Mouse (Mus musculus) brown adipose tissue, adult 24 weeks (tissue): ENCODE data around the gene Trmt10a. TPM values are rescaled to one million over a fixed set of nuclear protein-coding genes. Genes with fewer than 3 reads are reported as not detected.
A peak's percentile ranks its signal among the peaks of the same experiment; 100 is the strongest.

Experiments
- H3K27ac ChIP-seq: fragments of 200-500 bp; replicated peaks from 2 replicates; pipeline ENCODE4 v1.5.1; 2012; ENCODE audit warnings: low read depth, mild to moderate bottlenecking, low read length
- H3K4me1 ChIP-seq: fragments of 200-500 bp; 2 replicates; pipeline ENCODE4 v1.6.1; 2012; ENCODE audit warnings: low read length, mixed read lengths; ENCODE audit not compliant: control insufficient read depth, insufficient read depth, insufficient read length
- H3K4me3 ChIP-seq: fragments of 200-500 bp; 2 replicates; pipeline ENCODE4 v1.5.1; 2012; ENCODE audit warnings: low read depth, mild to moderate bottlenecking, low read length, moderate library complexity; ENCODE audit not compliant: insufficient read depth
- polyA plus RNA-seq: library from polyadenylated mRNA; stranded (reverse); fragments of >200 nt; gene quantifications from 2 replicates; pipeline ENCODE4 v1.2.4, GENCODE M21; 2012; ENCODE audit not compliant: missing spikeins, insufficient read depth, insufficient read length

Gene Trmt10a
- polyA plus RNA-seq: 3.3 and 5.9 TPM in 2 replicates

- peak within 1 kb of the TSS; percentile 86 for H3K4me3 ChIP-seq
- peak within 1 kb of the TSS; percentile 95 for H3K27ac ChIP-seq
- no peaks in the 10 kb centered on the region for H3K4me1 ChIP-seq
These were observed at the start of gene Trmt10a for GRCm38 (mm10) chr3:138143315-138144059. TSS of gene Trmt10a (plus strand) at chr3:138143448.

- no peak overlapping the region for H3K4me3 ChIP-seq
- H3K4me1 ChIP-seq: peaks cover 8% of the 10 kb centered on the region; the same call in 1 of the 2 replicates
- H3K27ac ChIP-seq: no peak overlapping the region
These were observed 47.9 kb upstream of the Trmt10a start for GRCm38 (mm10) chr3:138095301-138095700.

GRCm38 (mm10) chr3:138095718-138096117 is 47.5 kb upstream of the Trmt10a start:
- Histone ChIP-seq H3K27ac (no peak overlapping the region), H3K4me1 (peaks cover 8% of the 10 kb centered on the region; the same call in 1 of the 2 replicates), H3K4me3 (no peak overlapping the region)

GRCm38 (mm10) chr3:138096263-138097028 is 46.8 kb upstream of the Trmt10a start:
- Histone ChIP-seq H3K4me1 (peaks cover 8% of the 10 kb centered on the region; the same call in 1 of the 2 replicates), H3K27ac (no peak overlapping the region), H3K4me3 (no peak overlapping the region)

- no peak overlapping the region for H3K27ac ChIP-seq
- H3K4me1 ChIP-seq: peaks cover 8% of the 10 kb centered on the region; the same call in 1 of the 2 replicates
- H3K4me3 ChIP-seq: no peak overlapping the region
These were observed 45.5 kb upstream of the Trmt10a start for GRCm38 (mm10) chr3:138097718-138098117.

- Histone ChIP-seq H3K4me1 (peaks cover 3% of the 10 kb centered on the region; the same call in 1 of the 2 replicates), H3K27ac (no peak overlapping the region), H3K4me3 (no peak overlapping the region)
These were observed 41.3 kb upstream of the Trmt10a start for GRCm38 (mm10) chr3:138101936-138102335.

- no peaks in the 10 kb centered on the region for H3K4me1 ChIP-seq
- no peak overlapping the region for H3K27ac ChIP-seq
- no peak overlapping the region for H3K4me3 ChIP-seq
These were observed 39.6 kb upstream of the Trmt10a start for GRCm38 (mm10) chr3:138103690-138104089.

- no peaks in the 10 kb centered on the region for H3K4me1 ChIP-seq
- H3K27ac ChIP-seq: no peak overlapping the region
- H3K4me3 ChIP-seq: no peak overlapping the region
These were observed 38.2 kb upstream of the Trmt10a start for GRCm38 (mm10) chr3:138105056-138105455.

GRCm38 (mm10) chr3:138106887-138107286 is 36.4 kb upstream of the Trmt10a start:
- no peak overlapping the region for H3K4me3 ChIP-seq

GRCm38 (mm10) chr3:138110910-138111782 is 32.1 kb upstream of the Trmt10a start:
- H3K4me1 ChIP-seq: no peaks in the 10 kb centered on the region
- H3K27ac ChIP-seq: no peak overlapping the region
- H3K4me3 ChIP-seq: no peak overlapping the region

More at GRCm38 (mm10) chr3:138106887-138107286, 36.4 kb upstream of the Trmt10a start:
- no peaks in the 10 kb centered on the region for H3K4me1 ChIP-seq
- H3K27ac ChIP-seq: no peak overlapping the region

GRCm38 (mm10) chr3:138114106-138114505 is 29.1 kb upstream of the Trmt10a start:
- H3K4me3 ChIP-seq: no peak overlapping the region
- H3K27ac ChIP-seq: no peak overlapping the region
- peaks cover 2% of the 10 kb centered on the region; the same call in 1 of the 2 replicates for H3K4me1 ChIP-seq

- no peak overlapping the region for H3K27ac ChIP-seq
- H3K4me3 ChIP-seq: no peak overlapping the region
- peaks cover 2% of the 10 kb centered on the region; the same call in 1 of the 2 replicates for H3K4me1 ChIP-seq
These were observed 26.4 kb upstream of the Trmt10a start for GRCm38 (mm10) chr3:138116871-138117270.

- H3K4me1 ChIP-seq: peaks cover 2% of the 10 kb centered on the region; the same call in 1 of the 2 replicates
- H3K27ac ChIP-seq: peak overlapping the region; percentile 54
- peak overlapping the region; percentile 21; the same call in 1 of the 2 replicates for H3K4me3 ChIP-seq
These were observed 24.9 kb upstream of the Trmt10a start for GRCm38 (mm10) chr3:138118392-138118791.

GRCm38 (mm10) chr3:138118831-138119230 is 24.4 kb upstream of the Trmt10a start:
- Histone ChIP-seq H3K4me1 (peaks cover 2% of the 10 kb centered on the region; the same call in 1 of the 2 replicates), H3K4me3 (peak overlapping the region; percentile 21; the same call in 1 of the 2 replicates), H3K27ac (peak overlapping the region; percentile 15; the same call in 1 of the 2 replicates)
